Mouse (Mus musculus) 3134 (cell line): ENCODE results near the gene Ubxn6.
"Not testable (repeated sequence)": the region's sequence is repeated elsewhere in the genome, so short reads cannot be mapped to it uniquely, and the experiment has no call there.

ENCODE experiments used
- DNase-seq: peaks from one replicate; pipeline ENCODE4 v3.0.0-alpha.2; 2011; ENCODE audit warnings: low spot score; ENCODE audit not compliant: insufficient read length; ENCODE audit errors: extremely low read depth

Ubxn6 gene

GRCm38 (mm10) chr17:56102927-56103326 lies 28.1 kb upstream of the Ubxn6 start:
- DNase-seq, result no peak

- DNase-seq, result peak; percentile 60
Observed at GRCm38 (mm10) chr17:56102158-56102557, 27.3 kb upstream of the Ubxn6 start.

- DNase-seq, result no peak
Observed at GRCm38 (mm10) chr17:56100811-56101210, 26.0 kb upstream of the Ubxn6 start.

GRCm38 (mm10) chr17:56098711-56099572 lies 24.1 kb upstream of the Ubxn6 start:
- DNase-seq, result no peak

GRCm38 (mm10) chr17:56098180-56098579 lies 23.4 kb upstream of the Ubxn6 start:
- DNase-seq, result no peak

- DNase-seq, result no peak
Observed at GRCm38 (mm10) chr17:56096883-56097282, 22.1 kb upstream of the Ubxn6 start.

GRCm38 (mm10) chr17:56092794-56093193 lies 18.0 kb upstream of the Ubxn6 start:
- no peak for DNase-seq

- DNase-seq, result no peak
Observed at GRCm38 (mm10) chr17:56092312-56092711, 17.5 kb upstream of the Ubxn6 start.

- peak; percentile 66 for DNase-seq
Observed at GRCm38 (mm10) chr17:56080781-56081585, 6.2 kb upstream of the Ubxn6 start.

GRCm38 (mm10) chr17:56079921-56080320 lies 5.1 kb upstream of the Ubxn6 start:
- peak; percentile 31 for DNase-seq

GRCm38 (mm10) chr17:56078880-56079795 lies 4.3 kb upstream of the Ubxn6 start, which contains the start of gene Hdgfl2:
Hdgfl2 (plus strand) TSS chr17:56079634.
- DNase-seq, result peak; percentile 100

- DNase-seq, result not testable (repeated sequence)
Observed at GRCm38 (mm10) chr17:56078361-56078760, 3.5 kb upstream of the Ubxn6 start.

GRCm38 (mm10) chr17:56077523-56077922 lies 2.7 kb upstream of the Ubxn6 start:
- no peak for DNase-seq

GRCm38 (mm10) chr17:56074097-56074826 lies 566 bp downstream of the Ubxn6 start:
- DNase-seq, result peak; percentile 92

- DNase-seq, result no peak
Observed at GRCm38 (mm10) chr17:56072243-56072642, 2.6 kb downstream of the Ubxn6 start.

- no peak for DNase-seq
Observed at GRCm38 (mm10) chr17:56071126-56071525, 3.7 kb downstream of the Ubxn6 start.

- no peak for DNase-seq
Observed at GRCm38 (mm10) chr17:56069066-56069465, 5.8 kb downstream of the Ubxn6 start.

- no peak for DNase-seq
Observed at GRCm38 (mm10) chr17:56066451-56066850, 8.4 kb downstream of the Ubxn6 start.

GRCm38 (mm10) chr17:56065715-56066114 lies 9.1 kb downstream of the Ubxn6 start:
- DNase-seq, result not testable (repeated sequence)

GRCm38 (mm10) chr17:56062081-56062480 lies 12.7 kb downstream of the Ubxn6 start:
- DNase-seq, result no peak
